Mouse (Mus musculus) thymus, adult 2 months (tissue): ENCODE measurements around the gene Hoxb7.

ENCODE experiments used
- CTCF ChIP-seq: fragments of 200-500 bp; IDR thresholded peaks from 2 replicates; pipeline ENCODE4 v1.5.1; 2012; ENCODE audit warnings: mild to moderate bottlenecking, control low read depth, low read length, moderate library complexity, borderline replicate concordance; ENCODE audit not compliant: control insufficient read depth, poor library complexity, insufficient read depth; ENCODE audit errors: extremely low read depth
- POLR2A ChIP-seq: fragments of 200-500 bp; IDR thresholded peaks from 2 replicates; pipeline ENCODE4 v1.6.1; 2012; ENCODE audit warnings: mild to moderate bottlenecking, low read length, control low read depth, moderate library complexity; ENCODE audit not compliant: control insufficient read depth, poor library complexity, insufficient read depth; ENCODE audit errors: extremely low read depth

DNA sequence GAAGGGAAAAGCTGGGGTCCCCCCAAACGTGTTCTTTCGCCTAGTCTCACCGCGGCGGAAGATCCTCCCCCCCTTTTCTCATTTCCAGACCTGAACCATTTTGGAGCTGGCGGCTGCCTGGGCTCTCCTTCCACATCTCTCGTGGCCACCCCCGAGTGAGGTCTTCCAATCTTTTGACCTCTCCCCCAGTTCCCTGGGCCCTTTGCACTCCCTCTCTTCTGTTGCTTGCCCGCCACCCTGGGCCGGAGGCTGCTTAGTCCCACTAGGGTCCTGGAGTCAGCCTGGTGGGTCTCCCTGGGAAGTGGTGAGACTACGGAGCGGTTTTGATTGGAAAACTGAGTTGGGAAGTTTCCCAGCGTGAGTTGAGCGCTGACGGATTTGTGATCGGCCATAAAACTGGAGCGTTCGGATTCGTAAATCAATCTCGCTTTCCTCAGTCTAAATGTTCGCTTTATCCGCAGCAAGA, 39.4 kb downstream of the Hoxb7 start:
- TF ChIP-seq POLR2A (no peak), CTCF (no peak)
